Mouse (Mus musculus): ENCODE data around the gene Txn1. TPM values are rescaled to one million over a fixed set of nuclear protein-coding genes. Genes with fewer than 3 reads are reported as not detected.

Txn1 gene
- total RNA-seq, 2 experiments from 2014 or later, result 96.7 to 97.5 TPM

GRCm38 (mm10) chr4:57930559-57931170 lies 25.5 kb downstream of the Txn1 start:
- no peak for TF ChIP-seq CTCF (conservative IDR thresholded peaks at IDR 0.05)
- DNase-seq (ENCODE audit: low spot score in 2 of 2), result no peak
- H3K27ac ChIP-seq, result no peak overlapping the region
- no peak overlapping the region for H3K4me3 ChIP-seq

DNA sequence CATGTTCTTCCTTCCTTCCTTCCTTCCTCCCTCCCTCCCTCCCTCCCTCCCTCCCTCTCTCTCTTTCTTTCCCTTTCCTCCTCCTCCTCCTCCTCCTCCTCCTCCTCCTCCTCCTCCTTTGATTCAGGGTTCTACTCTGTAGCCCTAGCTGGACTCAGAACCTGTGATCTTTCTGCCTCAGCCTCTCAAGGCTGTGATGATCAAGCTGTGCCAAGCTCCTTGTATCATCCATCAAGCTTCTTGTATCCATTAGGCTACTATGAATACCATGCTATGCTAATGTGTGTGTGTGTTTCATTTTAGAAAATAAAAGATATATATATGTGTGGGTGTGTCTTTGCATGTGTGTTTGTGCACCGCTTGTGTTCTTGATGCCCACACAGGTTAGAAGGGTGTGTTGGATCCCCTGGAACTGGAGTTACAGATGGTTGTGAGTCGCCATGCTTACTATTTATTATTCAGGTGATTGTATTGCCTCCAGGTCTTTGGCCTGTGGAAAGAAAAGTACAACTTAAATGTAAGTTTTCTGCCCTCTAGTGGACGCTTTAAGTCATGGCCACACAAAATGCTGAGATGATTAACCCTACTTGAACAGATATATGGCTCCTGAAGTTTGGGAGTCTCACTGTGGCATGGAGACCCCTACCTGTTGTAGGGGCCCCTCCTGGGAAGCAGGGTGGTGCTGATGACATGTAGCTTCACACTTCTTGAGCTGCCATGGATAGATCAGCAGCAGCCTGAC lies 28.6 kb downstream of the Txn1 start:
- Histone ChIP-seq H3K27ac (no peak overlapping the region), H3K4me3 (no peak overlapping the region)
- TF ChIP-seq CTCF (conservative IDR thresholded peaks at IDR 0.05), result peak; percentile 85
- no peak for DNase-seq (ENCODE audit: low spot score in 2 of 2)

- no peak for DNase-seq (ENCODE audit: low spot score in 2 of 2)
- H3K4me3 ChIP-seq, result no peak overlapping the region
- H3K27ac ChIP-seq, result no peak overlapping the region
- no peak for TF ChIP-seq CTCF (conservative IDR thresholded peaks at IDR 0.05)
Observed at GRCm38 (mm10) chr4:57924556-57925071, 31.6 kb downstream of the Txn1 start.

GRCm38 (mm10) chr4:57922171-57922570 lies 34.0 kb downstream of the Txn1 start:
- Histone ChIP-seq H3K4me3 (no peak overlapping the region), H3K27ac (no peak overlapping the region)
- DNase-seq (ENCODE audit: low spot score in 2 of 2), result no peak
- TF ChIP-seq CTCF (conservative IDR thresholded peaks at IDR 0.05), result no peak

- Histone ChIP-seq H3K4me3 (no peak overlapping the region), H3K27ac (no peak overlapping the region)
- no peak for DNase-seq (ENCODE audit: low spot score in 2 of 2)
- no peak for TF ChIP-seq CTCF (conservative IDR thresholded peaks at IDR 0.05)
Observed at GRCm38 (mm10) chr4:57920522-57920921, 35.7 kb downstream of the Txn1 start.

DNA sequence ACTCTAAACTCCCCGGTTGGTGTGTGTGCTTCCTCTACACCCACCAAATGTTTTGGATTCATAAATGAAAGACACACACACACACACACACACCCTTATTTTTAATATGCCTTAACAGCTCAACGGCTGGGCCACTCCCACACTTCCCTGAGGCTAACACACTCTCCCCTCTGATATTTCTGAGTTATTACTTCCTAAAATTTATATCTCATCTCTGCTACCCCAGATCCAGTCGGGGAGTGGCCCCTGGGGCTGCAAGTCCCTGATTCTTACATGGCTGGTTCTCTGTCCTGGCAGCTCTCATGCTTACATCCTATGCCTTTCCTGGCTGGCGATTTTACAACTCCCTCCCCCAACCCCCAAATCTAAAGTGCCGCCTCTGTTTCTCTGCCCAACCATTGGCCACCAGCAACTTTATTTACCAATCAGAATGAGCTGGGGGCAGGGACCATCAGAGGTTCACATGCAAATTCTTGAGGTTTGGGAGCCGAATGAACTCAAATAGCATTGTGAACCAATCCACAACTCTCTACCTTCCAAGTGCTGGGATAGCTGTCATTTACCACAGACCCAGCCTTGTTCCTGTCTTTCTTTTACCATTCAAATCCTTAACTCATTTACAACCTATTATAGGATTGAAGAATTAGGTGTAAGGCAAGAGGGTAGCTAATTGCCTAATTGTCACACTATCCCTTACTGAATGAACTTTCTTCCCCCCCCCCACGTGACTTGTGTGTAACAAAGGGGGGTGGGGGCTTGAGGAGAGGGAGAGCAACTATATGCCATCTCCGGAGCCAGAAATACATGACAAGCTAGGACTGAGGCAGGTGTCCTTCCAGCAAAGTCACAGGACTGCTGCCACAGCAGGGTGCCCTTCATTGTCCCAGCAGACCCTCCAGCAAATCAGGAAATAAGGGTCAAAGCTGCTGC lies 36.5 kb downstream of the Txn1 start:
- no peak for DNase-seq (ENCODE audit: low spot score in 2 of 2)
- H3K27ac ChIP-seq, result no peak overlapping the region
- TF ChIP-seq CTCF (conservative IDR thresholded peaks at IDR 0.05), result no peak
- no peak overlapping the region for H3K4me3 ChIP-seq

- no peak for TF ChIP-seq CTCF (conservative IDR thresholded peaks at IDR 0.05)
- no peak for DNase-seq (ENCODE audit: low spot score in 2 of 2)
- Histone ChIP-seq H3K4me3 (no peak overlapping the region), H3K27ac (no peak overlapping the region)
Observed at GRCm38 (mm10) chr4:57916711-57917110, 39.5 kb downstream of the Txn1 start.

DNA sequence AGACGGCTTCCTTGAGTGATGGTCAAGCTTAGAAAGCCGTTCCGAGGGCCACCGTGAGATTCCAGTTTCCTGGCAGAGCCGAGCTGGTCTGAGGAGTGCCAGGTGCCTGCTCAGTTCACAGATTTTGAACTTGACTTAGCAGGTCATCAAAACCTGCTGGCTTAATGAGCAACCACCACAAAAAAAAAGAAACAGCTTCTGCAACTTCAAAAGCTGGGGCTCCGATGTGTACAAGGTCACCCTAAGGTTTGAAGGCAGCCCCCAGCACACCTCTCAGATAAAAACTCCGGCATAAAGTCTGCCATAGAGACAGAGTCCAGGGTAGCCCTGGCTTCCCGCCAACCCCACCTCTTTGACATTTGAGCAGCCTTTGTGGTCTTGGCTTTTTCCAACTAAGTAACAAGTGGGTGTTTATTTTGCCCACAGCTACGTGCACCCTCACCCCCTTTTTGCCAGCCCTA lies 40.0 kb downstream of the Txn1 start, which contains the start of gene D630039A03Rik:
Gene D630039A03Rik, minus strand, starts transcription at position 97 of the 461 bp plus-strand sequence.
- DNase-seq (ENCODE audit: low spot score in 2 of 2), result no peak
- no peak for TF ChIP-seq CTCF (conservative IDR thresholded peaks at IDR 0.05)
- H3K27ac ChIP-seq, result peak within 1 kb of the TSS; percentile 48; the same call in 1 of the 2 replicates
- peak within 1 kb of the TSS; percentile 12; the same call in 1 of the 2 replicates for H3K4me3 ChIP-seq

DNA sequence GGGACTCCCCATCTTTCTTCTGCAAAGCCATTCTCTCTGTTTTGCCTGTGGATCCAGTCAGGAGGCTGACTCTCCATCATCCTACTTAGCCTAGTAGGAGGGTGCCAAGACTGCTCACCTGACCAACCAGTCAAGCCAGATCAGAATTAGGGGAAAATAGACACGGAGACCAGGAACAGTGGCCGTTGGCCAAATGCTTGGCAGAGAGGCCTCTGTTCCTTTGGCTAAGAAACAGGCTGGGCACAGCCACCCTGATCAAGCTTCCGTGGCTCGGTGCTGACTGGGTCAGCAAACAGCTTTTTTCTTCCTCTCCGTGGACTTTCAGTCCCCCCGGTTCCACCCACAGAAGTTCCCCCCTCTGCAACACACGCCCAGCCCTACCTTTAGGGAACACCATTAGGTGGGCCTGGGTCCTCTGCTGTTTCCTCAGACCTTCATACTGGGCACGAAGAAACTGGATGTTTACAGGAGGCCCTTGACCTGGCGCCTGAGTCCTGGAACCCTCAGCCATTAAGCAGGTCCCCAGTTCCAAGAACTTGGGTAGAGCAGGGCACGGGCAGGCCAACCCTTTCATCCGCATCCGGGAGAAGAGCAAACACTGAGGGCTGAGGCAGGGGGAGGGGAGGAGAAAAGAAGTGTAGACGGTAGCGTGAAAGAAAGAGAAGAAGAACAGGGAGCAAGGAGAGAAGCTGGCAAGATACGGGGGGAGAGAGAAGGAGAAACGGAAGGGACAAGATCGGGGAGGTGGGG lies 40.8 kb downstream of the Txn1 start:
- Histone ChIP-seq H3K27ac (peak overlapping the region; percentile 48; the same call in 1 of the 2 replicates), H3K4me3 (peak overlapping the region; percentile 12; the same call in 1 of the 2 replicates)
- TF ChIP-seq CTCF (conservative IDR thresholded peaks at IDR 0.05), result no peak
- DNase-seq (ENCODE audit: low spot score in 2 of 2), result peak; percentile 44 to 47

- Histone ChIP-seq H3K27ac (no peak overlapping the region), H3K4me3 (no peak overlapping the region)
- peak; percentile 28; the same call in 1 of the 2 replicates for TF ChIP-seq CTCF (conservative IDR thresholded peaks at IDR 0.05)
- no peak for DNase-seq (ENCODE audit: low spot score in 2 of 2)
Observed at GRCm38 (mm10) chr4:57914193-57915190, 41.7 kb downstream of the Txn1 start.

GRCm38 (mm10) chr4:57913021-57913420 lies 43.2 kb downstream of the Txn1 start:
- H3K4me3 ChIP-seq, result no peak overlapping the region
- no peak overlapping the region for H3K27ac ChIP-seq
- TF ChIP-seq CTCF (conservative IDR thresholded peaks at IDR 0.05), result no peak
- no peak for DNase-seq (ENCODE audit: low spot score in 2 of 2)
